Mouse (Mus musculus) left cerebral cortex, postnatal 14 days (tissue): Measurements from ENCODE around the gene Cacna1h. TPM values are rescaled to one million over a fixed set of nuclear protein-coding genes. Genes with fewer than 3 reads are reported as not detected.

ENCODE experiments used
- DNase-seq, 2 experiments: peaks; one replicate each; pipeline ENCODE4 v3.0.0; 2021 to 2022; ENCODE audit warnings: low spot score in 2 of 2, mixed read lengths in 1 of 2
- intact Hi-C: fragments of 180-260 bp; cut with DNase I; formaldehyde crosslinking; loops from one replicate; pipeline ENCODE4 v1.15.1; 2025
- total RNA-seq, 2 experiments: library from RNA; stranded (reverse); gene quantifications; 2 replicates each; pipeline ENCODE4 v1.2.3; 2021

Cacna1h gene
- total RNA-seq, 2 experiments from 2014 or later, result 42.1 to 43.2 TPM

DNA sequence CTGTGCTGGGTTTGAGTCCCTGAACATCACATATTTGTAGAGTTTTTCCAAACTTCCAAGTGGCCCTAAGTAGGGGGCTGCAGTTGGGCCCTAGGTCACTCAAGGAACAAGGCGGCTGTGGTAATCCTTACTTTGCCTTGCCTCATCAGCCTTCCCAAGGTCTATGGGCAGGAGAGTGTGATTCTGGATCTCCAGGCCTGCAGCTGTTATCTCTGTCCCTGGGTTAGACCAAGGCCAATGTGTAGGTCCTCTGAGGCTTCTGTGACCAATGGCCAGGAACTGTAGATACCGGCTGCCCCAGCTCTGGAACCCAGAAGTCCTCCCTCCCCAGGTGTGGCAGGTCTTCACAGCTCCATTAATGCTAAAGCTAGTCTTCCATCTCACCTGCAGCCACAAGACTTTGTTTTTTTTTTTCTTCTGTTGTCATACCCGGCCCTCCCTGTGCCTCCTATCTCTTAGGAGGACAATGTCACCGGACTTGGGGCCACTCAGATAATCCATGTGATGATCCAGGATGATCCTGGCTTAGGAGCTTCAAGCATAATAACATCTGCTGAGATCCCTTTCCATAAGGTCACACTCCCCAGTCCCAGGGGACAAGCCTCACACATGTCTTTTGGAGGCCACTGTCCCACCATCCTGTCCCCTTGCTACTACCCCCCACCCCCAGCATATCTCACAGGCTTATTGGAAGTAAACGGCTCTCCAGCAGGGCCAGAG, 18.8 kb upstream of the Cacna1h start:
- no peak for DNase-seq
- intact Hi-C loops, result no loop called here

- DNase-seq, result no peak
- intact Hi-C loops, result no loop called here
Observed at GRCm38 (mm10) chr17:25450329-25450728, 16.7 kb upstream of the Cacna1h start.

DNA sequence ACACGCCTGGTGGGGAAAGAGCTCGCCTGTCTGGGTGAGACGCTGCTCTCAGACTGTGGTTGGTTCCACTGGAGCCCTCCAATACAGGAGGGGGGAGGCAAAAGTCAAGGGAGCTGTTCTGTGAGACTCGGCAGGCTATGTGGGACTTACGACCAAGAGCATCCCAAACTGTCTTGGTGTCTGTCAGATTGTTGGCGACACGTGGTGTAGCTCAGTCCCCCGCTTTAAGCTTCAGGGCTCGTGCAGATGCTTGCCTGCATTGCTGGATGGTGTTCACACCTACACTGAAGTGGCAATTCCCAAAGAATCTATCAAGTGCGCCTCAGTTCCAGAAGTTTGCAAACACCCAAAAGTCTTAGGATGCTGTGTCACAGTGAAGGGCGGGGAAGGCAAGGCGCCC, 14.3 kb upstream of the Cacna1h start:
- intact Hi-C loops, result no loop called here
- DNase-seq, result peak in 1 of 2 experiments; percentile 49

GRCm38 (mm10) chr17:25445841-25446240, 12.3 kb upstream of the Cacna1h start:
- DNase-seq, result no peak
- intact Hi-C loops, result no loop called here

DNA sequence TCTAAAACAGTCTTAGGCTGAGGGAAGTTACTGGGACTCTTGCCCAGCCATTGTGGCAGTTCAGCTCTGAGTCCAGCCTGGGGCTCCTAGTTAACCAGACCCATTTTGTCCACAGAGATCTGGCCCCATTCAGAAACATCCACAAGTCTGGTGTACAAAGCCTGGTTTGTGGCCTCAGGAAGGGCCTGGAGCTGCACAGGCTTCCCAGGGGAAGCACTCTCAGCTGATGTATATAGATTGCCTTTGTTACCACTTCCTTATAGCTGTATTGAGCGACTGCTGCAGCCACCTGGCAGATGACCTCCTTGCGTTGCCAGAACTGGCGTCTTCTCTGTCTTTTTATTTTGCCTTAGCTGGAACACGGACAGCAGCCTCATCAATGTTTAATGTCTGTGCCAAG, 11.5 kb upstream of the Cacna1h start:
- intact Hi-C loops, result no loop called here
- no peak for DNase-seq

GRCm38 (mm10) chr17:25442889-25443288, 9.3 kb upstream of the Cacna1h start:
- DNase-seq, result no peak
- intact Hi-C loops, result no loop called here

GRCm38 (mm10) chr17:25441417-25441816, 7.8 kb upstream of the Cacna1h start:
- DNase-seq, result no peak
- intact Hi-C loops, result no loop called here

- intact Hi-C loops, result no loop called here
- no peak for DNase-seq
Observed at GRCm38 (mm10) chr17:25433223-25433616, 363 bp downstream of the Cacna1h start.

DNA sequence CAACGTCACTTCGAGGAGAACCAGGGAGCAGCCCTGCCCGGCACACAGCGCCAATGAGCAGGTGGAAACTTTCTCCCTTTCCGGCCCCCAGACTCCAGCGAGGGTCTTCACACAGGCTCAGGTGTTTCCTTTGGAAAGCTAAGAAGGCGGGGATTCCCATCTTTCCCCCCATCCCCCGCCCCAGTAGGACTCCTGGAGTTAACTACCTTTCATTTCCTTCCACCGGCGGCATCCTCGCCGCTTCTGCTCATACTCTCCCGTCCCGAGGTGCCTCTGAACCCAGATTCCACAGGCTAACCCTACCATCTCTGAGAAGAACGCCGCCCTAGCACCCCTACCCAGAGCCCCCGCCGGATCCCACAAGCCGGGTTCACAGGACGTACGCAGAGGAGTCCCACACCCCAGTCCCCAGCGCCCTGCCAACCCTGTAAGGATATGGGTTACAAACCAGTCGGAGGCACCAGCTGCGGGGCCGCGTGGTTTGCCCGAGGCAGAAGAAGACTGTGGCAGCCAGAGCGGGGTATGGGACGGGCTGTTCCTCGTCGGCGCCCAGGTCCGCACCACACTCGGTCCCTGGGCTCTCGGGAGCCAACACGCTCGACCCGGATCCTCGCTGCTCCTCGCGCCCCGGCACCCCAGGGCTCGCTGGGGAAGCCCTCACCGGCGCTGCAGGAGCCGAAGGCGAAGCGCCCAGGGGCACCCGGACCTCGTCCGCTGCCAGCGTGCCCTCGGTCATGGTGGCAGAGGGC, 976 bp downstream of the Cacna1h start:
- intact Hi-C loops, result no loop called here
- DNase-seq, result peak in 1 of 2 experiments; percentile 27

DNA sequence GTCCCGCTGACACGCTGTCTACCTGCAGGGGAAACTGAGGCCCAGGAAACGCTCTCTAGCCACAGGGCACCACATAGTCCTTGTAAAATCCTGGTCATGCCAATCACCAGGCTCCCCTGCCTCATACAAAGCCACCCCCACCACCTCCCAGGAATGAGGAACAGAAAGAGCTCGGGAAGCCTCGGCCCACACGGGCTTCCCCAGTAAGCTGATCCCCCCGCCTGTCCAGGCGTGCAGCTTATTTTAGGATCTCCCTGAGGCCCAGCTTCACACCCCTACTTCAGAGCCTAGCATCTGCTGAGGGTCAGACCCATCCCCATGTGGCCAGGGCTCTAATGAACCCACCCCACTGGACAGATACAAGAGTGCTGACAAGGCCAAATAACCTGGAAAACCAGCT, 3.0 kb downstream of the Cacna1h start:
- intact Hi-C loops, result no loop called here
- DNase-seq, result no peak

GRCm38 (mm10) chr17:25429886-25430285, 3.7 kb downstream of the Cacna1h start:
- DNase-seq, result no peak
- intact Hi-C loops, result no loop called here

DNA sequence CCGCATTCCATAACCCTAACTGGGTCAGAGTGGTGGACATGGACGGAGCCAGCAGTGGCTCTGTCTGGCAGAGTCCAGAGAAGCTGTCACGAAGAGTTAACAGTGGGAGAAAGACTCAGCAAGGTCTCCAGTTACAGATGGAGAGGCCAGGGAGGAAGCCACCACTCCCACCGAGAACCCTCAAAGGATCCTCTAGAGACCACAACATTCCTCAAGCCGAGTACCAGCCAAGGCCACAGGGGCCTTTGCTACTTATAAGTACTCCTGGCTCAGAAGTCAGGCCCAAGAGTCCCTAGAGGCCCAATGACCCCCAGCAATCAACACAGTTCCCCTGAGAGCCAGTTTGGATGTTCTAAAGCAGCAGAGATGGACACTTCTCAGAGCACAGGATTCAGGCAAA, 4.3 kb downstream of the Cacna1h start:
- intact Hi-C loops, result no loop called here
- DNase-seq, result no peak

DNA sequence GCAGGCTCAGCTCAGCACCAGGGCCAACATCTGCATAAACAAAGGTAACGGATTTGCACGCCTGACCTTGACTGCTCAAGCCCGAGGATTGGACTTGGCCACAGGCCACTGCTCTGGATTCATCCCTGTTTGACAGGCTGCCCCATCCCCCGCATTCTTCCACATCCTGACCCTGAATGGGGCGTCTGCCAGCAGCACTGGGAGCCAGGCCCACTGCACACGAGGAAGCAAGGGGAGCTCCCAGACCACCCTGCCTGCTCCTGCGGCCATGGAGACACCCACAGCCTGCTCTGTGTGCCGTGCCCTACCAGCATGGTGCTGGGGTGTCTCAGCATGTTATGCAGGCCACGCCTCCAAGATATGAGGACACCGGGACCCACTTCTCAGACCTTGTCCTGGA, 6.1 kb downstream of the Cacna1h start:
- DNase-seq, result peak; percentile 27 to 54

GRCm38 (mm10) chr17:25425996-25426395, 7.6 kb downstream of the Cacna1h start:
- intact Hi-C loops, result no loop called here
- no peak for DNase-seq

More for the DNA sequence above, 6.1 kb downstream of the Cacna1h start:
- intact Hi-C loops, result no loop called here

DNA sequence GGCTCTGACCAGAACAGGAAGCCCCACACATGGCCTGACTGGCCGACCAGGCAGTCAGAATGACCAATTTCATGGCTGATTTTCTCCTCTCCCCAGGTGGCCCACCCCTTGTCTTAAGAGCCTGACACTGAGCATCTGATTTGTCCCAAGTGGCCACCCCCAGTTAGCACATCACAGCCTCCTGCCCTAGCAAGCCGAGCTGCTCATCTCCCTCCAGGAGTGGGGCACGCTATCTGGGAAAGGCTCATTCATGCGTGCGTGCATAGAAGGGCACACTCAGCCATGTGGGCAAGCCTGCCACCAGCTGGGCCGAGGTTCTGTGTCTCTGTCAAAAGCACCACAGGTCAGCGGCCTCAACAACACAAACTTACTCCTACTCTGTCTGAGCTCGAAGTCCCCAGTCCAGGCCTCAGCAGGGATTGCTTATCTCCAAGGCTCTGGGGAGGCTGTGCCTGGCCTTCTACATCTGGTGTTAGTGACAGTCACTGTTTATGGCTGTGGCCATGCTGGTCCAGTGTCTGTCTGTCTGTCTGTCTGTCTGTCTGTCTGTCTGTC, 9.0 kb downstream of the Cacna1h start:
- intact Hi-C loops, result no loop called here
- DNase-seq, result no peak

GRCm38 (mm10) chr17:25420998-25421397, 12.6 kb downstream of the Cacna1h start:
- intact Hi-C loops, result no loop called here
- no peak for DNase-seq

- DNase-seq, result peak in 1 of 2 experiments; percentile 63
- intact Hi-C loops, result no loop called here
Observed at GRCm38 (mm10) chr17:25418926-25419325, 14.7 kb downstream of the Cacna1h start.

GRCm38 (mm10) chr17:25417990-25418389, 15.6 kb downstream of the Cacna1h start:
- DNase-seq, result no peak
- intact Hi-C loops, result no loop called here

- intact Hi-C loops, result no loop called here
- DNase-seq, result no peak
Observed at GRCm38 (mm10) chr17:25416219-25416618, 17.4 kb downstream of the Cacna1h start.

- intact Hi-C loops, result no loop called here
- no peak for DNase-seq
Observed at GRCm38 (mm10) chr17:25415421-25415913, 18.1 kb downstream of the Cacna1h start.

DNA sequence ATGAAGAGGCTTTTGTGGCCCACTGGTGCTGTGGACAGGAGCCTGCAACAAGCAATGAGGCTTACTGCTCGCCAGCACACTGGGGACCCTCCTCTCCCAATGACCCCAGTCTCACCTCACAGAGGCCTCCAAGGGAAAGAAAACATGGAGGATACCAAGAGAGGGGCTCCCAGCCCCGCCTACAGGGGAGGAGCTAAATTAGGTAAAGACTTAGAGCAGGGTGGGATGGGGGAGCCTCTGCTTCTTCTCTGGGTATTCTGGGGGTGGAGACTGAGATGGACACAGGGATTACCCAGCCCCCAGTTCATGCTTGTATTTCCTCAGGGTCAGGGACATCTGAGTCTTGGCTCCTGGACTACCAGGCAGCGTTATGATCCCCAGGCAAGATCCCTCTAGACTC, 18.7 kb downstream of the Cacna1h start:
- intact Hi-C loops, result no loop called here
- DNase-seq, result no peak
